Mouse (Mus musculus) layer of hippocampus, postnatal 36 days (tissue): ENCODE measurements around the gene Gm12184. TPM values are rescaled to one million over a fixed set of nuclear protein-coding genes. Genes with fewer than 3 reads are reported as not detected.
"Not testable (repeated sequence)": the region's sequence is repeated elsewhere in the genome, so short reads cannot be mapped to it uniquely, and the experiment has no call there.

ENCODE experiments used
- DNase-seq, 2 experiments: peaks; one replicate each; pipeline ENCODE4 v3.0.0; 2022
- total RNA-seq, 2 experiments: library from RNA; stranded (reverse); gene quantifications; 2 replicates each; pipeline ENCODE4 v1.2.3; 2021

Gm12184 gene
- total RNA-seq, 2 experiments from 2014 or later = 0.40 to 1.3 TPM

DNA sequence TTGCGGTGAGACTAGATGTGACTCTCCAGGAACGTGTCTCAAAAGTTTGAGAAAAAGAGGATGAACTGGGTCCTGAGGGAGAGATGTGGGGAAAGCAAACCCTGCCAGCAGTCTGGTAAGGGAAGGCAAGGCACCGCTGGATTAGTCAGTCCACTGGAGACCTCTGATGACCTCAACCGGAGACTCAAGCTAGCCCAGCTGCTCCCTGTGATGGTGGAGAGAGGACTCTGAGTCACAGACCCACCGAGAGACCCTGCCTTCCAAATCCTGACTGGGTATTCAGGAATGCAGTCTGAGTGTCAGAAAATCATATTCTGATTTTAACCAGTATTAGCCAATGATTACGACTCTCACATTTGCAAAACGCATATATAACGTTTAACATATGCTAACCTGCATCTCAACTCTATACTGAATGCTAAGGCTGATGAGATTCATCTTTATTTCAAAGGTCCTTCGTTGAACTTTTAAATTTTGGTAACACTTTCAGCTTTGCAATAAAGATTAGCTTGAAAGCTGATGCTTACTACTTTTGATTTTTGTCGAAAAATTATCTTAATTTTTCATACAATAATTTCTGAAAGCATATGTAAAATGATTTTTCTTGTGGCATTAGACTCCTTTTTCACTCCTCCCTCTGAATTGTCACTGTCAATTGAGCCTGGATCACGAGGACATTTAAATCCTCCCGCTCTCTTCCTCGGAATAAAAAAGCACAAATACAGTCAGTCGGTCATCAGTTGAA is 3.5 kb downstream of the Gm12184 start:
- DNase-seq = no peak

DNA sequence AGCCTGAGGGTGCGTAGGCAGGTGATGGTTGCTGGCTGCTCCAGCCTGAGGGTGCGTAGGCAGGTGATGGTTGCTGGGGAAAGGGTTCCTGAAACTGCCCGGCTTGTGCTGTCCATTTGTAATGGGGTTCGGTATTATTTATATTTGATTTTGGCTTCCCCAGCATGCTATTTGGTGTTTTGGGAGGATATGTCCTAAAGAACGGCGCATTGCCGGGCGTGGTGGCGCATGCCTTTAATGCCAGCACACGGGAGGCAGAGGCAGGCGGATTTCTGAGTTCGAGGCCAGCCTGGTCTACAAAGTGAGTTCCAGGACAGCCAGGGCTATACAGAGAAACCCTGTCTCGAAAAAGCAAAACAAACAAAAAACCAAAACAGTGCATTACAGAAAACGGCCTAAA is 5.2 kb downstream of the Gm12184 start:
- DNase-seq = not testable (repeated sequence)

DNA sequence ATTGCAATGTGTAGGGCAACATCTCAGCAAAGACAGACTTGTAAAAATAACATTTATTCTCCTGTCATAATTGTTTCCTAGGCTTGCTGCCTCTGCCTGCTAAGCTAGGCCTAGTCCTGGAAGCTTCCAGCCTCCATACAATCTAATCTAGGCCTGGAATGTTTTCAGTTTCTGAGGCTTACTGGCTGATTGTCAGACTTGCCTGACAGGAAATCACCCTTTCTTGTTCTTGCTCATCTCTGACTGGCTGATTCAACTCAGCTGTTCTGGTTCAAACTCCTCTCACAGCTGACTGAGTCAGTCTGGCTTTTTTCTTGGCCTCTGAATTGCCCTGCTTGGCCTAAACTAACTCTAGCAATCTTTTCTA is 6.2 kb downstream of the Gm12184 start:
- DNase-seq = no peak

DNA sequence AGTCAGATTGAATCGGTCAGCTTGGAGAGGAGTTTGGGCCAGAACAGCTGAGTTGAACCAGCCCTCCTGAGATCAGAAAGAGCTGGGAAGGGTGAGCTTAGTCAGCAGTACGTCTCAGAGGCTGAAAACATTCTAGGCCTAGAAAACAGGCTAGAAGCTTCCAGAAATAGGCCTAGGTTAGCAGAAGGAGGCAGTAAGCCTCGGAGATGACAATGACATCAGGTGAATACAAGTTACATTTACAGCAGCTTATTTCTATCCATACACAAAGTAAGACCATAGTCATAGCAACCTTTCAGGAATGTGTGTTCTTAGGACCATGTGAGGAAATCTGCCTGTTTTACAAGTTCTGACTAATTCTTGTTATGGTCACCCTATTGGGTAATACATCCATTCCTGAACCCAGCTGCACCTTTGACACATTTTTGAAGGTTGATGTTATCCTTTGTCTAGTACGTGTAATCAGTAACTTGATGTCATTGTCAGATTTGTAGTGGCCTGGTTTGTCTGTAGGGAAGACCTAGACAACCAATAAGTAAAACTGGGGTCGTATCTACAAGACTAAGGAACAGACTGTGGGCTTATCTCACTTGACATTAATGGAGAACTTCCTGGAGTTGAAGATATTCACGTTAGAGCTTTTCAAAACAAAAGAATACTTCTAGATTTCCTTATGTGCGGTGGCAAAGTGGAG is 6.7 kb downstream of the Gm12184 start:
- no peak for DNase-seq

DNA sequence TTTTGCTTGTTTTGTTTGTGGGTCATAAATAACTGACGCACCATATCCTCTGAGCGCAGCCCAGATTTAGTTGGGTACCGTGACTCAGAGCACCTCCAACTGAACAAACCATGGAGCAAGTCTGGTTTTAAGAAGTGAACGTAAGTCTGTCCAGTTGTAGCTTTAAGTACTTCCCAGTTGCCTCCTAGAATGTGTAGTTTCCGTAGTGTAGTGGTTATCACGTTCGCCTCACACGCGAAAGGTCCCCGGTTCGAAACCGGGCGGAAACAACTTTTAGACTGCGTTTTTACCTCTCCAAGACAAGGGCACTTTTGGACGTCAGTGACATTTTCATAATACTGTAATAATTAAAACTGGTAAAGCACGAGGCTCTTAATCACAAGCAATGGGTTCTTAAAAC is 8.1 kb downstream of the Gm12184 start:
- peak; percentile 72 to 82 for DNase-seq

DNA sequence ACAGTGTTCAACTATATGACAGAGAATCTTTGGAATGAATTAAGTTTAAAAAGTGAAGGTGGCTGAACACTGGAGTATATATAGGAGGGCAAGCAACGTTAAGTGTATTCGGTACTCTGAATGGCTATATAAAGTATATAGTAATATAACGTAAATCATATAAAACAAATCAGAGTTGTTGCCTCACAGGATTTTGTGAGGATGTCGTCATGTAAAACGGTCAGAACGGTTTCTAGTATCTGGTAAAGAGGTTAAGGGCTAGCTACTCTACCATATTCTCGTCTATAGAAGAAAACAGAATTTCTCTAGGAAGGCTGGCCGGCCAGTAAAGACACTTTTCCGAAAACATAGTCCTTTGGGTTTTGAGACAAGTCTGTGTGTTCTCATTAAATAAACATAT is 8.7 kb downstream of the Gm12184 start:
- DNase-seq = no peak

DNA sequence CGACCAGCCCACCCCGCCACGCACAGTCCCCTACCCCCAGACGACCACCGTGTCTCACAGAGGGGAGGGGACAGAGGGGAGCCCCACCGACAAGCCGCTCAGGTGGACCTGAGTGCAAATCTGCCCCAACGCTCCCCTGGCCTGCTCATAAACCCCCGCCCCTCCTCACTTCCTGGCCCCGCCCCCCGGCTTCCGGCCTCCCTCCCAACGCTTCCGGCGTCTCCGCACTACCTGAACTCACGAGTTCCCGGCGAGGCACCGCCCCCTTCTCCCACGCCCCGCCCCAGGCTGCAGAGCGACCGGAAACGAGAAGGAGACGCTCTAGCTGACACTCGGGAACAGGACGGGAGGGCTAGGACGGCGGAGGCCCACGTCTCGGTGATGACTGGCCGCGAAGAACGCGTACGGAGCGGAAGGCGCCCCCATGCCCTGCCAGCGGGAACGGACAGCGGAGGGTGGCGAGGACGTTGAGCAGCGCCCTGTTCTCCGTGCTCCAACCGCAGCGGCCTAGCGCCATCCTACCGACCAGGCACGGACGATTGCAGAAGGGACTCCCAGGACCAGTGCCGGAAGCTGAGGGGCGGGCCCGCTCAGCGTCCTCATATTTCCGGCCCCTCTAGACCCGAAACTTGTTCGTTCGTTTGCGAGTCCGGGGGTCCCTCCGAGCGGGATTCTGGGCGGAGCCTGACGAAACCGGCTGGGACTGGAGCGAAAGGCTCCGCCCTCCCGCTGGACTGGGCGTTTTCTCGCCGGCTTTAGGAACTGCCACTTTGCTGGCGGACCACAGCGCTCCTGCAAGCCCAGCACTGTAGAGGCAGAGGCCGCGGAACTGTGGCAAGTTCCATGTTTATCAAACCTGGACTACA is 9.4 kb downstream of the Gm12184 start, which contains the start of gene Trim41:
Gene Trim41 (minus strand): TSS at position 554 of the 866 bp plus-strand sequence.
- DNase-seq = peak; percentile 98 to 99

DNA sequence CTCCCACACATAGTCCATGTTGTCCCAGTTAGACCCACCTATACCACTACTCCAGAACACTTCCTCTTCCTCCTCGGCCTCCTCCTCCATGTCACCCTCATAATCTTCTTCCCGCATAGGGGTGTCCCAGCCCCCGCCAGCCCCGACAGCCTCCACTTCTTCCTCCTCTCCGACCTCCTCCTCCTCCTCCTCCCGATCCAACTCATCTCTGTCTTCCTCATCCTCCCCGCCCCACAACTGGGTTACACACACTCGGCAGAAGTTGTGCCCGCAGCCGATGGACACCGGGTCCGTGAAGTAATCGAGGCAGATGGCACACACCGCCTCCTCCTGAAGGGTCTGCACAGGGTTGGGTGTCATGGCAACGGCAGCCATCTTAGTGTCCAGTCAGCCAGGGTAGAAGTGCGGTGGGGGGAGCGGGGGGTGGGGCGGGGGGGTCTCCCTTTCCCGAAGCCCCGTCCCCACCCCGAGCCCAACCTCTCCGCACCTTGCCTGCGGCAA is 10.1 kb downstream of the Gm12184 start:
- peak in 1 of 2 experiments; percentile 49 for DNase-seq

DNA sequence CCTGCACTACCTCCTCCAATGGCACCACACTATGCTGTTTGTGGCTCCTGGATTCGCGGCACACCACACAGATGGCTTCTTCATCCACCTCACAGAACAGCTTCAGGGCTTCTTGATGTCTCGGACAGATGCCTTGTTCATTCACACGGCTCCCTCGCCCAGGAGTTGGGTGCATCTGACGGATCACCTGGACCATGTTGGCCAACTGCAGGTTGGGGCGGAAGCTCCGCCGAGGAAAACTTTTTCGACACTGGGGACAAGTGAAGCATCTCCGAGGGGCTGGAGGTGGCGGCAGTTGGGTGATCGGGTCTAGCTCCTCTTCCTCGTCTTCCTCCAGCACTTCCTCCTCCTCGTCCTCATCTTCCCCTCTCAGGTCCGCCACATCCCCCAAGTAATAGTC is 10.6 kb downstream of the Gm12184 start:
- DNase-seq = no peak

DNA sequence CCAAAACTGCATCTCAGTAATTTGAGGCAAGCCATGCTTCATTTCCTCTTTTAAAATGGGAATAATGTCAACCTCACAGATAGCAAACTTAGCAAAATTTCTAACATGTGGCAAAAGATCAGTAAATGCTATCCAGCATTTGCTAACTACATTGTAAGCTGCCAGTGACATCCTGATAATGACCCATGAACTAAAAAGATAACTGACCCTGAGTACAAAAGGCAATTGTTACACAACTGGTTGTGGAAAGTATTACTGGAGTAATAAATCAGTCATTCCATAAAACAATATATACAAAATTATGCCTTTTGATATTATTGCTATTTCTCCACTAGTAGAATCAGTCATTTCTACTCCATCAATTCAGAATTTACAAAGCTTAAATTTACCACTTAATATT is 12.7 kb downstream of the Gm12184 start:
- DNase-seq = no peak

DNA sequence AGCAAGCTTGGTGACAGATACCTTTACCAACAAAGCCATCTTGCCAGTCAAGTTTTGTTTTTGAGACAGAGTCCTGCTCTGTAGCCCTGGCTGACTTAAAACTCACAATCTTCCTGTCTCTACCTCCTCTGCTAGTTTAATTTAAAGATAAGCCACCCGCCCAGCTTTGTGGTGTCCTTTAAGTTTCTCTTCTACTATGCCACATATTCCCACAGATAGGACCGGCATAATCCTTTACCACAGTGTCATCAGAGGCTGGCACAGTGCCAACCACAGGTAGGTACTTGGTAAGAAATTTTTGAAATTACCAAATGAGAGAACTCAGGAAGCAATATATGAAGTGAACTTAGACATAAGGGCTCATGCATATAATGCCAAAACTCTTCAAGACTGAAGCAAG is 16.3 kb downstream of the Gm12184 start:
- no peak for DNase-seq

DNA sequence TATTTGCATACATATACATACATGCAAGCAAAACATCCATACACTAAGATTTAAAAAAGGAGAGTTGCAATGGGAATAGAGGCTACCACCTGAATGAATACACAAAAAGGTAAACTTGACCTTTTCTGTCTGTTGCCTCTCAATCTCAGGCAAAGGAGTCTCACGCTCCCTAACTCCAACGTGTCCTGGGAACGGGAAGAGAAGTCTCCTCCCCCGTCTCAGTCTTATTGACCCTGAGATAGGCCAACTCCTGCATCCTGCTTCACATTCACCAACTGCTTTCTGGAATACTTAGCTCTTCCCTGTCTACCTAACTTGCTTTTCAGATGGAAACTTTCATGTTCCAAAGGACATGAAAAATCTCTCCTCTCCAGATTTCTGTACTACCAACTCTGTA is 17.0 kb downstream of the Gm12184 start:
- no peak for DNase-seq

DNA sequence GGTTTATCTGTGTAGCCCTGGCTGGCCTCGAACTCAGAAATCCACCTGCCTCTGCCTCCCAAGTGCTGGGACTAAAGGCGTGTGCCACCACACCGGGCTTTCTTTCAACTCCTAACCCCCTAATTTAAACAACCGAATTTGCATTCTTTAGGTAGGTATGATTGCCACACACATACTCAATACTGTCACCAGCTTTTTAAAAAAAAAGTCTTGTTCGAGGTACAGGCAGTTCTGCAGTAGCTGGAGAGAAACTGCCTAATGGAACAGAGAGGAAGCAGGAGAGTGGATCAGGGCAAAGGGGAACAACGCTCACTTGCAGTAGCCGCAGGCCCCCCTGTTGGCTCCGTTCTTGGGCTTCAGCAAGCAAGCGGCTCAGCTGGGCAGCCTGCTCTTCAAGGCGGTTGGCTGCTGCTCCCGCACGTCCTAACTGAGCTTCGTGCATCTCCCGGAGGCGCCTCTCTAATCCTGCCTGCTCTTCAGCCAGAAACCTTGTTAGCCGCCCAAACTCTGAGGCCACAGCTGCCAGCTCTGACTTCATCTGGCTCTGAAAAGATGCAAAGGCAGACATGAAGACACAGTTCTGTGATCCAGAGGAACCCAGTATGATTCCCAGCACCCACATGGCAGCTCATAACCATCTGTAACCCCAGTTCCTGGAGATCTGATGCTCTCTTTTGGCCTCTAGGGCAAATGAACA is 17.6 kb downstream of the Gm12184 start:
- no peak for DNase-seq

DNA sequence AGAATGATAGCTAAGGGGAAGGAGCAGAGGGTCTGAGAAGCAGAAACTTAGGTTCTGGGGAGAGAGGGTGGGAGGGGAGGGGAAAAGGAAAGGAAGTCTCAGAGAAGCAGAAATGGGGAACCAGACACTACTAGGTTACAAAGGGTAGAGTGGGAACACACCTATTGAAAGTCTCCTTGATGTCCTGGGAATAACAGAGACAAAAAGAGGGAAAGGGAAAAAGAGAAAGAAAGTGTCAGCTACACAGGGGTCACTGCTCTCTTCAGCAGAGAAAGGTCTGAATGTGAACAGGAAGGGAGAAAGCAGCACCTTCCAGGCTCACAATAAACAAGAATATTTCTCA is 18.2 kb downstream of the Gm12184 start:
- no peak for DNase-seq

DNA sequence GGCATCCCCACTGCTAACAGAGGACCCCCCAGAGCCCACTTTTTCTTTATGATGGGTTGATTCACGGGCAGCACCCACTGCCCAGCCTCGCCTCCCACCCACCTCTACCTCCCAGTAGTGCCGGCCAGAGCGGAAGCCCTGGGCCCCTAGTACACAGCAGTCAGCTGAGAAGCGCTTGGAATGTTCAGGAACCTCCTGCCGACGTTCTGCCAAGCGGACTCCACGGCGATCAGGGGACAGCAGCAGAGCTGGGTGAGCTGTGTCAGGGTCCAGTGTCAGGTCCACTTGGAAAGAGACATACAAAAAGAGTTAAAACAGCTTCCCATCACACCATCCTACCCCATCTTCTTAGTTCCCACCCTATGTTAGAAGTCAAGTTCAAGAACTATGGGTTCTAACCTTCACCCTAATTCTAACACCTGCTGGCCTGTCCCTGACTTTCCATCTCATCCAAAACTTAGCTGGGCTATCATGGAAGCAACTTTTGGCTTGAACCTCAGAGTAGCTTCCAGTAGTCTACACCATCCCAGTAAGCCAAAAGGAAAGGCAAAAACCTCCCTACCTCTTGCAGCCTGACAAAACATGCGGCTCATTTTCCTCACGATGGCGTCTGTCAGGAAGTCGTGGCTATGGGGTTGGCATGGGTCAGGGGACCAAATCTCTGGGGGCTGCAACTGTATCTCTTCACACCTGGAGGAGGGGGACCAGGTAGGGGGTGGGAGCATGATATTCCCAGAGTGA is 18.7 kb downstream of the Gm12184 start:
- no peak for DNase-seq

DNA sequence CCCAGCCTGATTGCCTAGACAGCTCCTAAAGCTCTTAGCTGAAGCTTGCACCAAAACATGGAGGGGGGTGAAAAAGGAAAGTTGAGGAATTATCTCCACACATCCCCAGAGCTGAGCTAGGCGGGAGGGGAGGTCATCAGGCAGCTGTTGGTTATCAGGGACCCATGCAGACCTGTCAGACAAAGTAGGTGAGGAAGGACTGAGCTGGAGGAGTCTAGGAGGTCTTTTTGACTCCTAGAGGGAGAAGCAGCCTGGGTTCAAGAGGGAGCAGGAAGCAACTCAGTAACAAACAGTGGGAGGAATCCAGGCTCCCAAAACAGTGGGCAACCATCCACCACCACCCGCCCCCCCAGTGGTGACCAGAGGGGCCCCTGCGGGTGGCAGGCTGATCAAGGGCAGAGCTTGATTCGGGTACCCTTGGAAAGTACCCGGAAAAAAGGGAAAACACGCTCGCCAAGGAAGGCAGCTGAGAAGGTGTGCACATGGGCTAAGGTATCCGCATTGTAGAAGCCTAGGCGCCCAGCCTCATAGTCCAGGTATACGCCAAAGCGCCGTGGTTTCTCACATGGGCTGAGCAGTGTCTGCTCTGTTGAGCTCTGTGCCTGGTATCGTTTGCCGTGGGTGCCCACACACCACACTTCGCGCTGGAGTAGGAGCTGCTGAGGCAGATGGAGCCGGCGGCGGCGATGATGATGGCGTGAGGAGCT is 19.4 kb downstream of the Gm12184 start:
- peak; percentile 36 to 57 for DNase-seq

DNA sequence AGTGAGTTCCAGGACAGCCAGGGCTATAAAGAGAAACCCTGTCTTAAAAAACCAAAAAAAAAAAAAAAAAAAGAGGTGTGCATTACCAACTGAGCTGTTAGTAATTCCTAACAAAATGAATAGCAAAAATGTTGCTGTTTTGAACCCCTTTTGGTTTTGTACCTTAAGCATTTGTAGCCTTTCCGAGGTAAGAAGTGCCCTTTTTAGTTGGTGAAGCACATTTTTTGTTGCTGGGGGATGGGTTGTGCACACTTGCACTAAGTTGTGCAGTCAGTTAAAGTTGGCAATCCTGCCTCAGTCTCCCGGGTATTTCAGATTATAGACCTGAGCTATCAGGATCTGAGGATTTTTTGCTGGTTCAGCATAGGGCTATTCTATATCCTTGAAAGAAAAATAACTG is 21.5 kb downstream of the Gm12184 start:
- DNase-seq = no peak

DNA sequence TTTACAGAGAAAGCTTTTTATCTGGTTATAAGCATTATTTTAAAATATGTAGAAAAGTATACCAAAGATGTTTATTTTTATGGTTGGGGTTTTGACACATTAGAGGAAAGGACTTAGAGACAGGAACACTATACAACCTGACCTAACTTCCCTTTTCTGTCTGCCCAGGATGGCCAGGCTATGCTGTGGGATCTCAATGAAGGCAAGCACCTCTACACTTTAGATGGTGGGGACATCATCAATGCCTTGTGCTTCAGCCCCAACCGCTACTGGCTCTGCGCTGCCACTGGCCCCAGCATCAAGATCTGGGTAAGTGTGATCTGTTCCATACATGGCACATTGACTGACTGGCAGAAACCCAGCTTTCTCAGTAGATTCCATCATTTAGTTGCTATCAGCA is 22.5 kb downstream of the Gm12184 start:
- no peak for DNase-seq

DNA sequence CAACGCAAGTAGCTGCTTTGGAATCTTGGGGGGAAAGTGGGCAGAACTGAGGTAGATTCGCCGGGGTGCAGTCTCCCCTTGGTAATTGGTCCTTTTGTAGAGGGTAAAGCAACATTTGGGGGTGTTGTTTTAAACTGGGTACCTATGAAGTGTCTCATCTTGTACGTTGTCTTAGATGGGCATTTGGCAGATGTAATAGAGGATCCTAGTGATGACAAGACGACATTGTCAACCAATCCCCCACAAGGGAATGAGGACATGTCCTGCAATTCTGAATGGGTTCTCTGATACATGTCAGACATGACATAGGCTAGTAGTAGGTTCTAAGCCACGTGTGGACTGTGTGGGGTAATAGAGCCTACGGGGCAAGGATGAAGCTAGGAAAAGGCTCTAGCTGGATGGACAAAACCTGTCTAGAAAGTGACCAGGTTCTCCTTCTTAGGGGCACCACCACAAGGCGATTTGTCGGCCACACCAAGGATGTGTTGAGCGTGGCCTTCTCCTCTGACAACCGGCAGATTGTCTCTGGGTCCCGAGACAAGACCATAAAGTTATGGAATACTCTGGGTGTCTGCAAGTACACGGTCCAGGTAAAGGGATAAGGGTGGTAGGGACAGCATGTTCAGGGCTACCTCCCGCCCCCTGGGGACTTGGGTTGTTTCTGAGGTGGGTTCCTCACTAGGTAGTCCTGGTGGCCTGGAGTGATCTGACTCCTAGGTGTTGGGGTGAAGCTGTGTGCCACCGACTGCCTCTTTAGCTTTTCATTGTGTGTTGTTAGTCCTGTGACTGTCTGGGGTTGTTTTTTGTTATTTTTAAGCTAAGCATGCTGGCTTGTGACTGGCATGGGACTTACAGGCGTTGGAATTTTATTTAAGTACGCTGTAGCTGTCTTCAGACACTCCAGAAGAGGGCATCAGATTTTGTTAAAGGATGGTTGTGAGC is 24.4 kb downstream of the Gm12184 start:
- no peak for DNase-seq
